Mouse (Mus musculus) limb, embryonic 14.5 days (tissue): ENCODE measurements around the gene Mob3b. TPM values are rescaled to one million over a fixed set of nuclear protein-coding genes. Genes with fewer than 3 reads are reported as not detected.

ENCODE experiments used
- ATAC-seq: fragments of 200-750 bp; cut with Nextera tagmentation; 2 replicates; pipeline ENCODE4 v1.8.0; 2017; ENCODE audit warnings: low read depth, moderate number of reproducible peaks, moderate TSS enrichment; ENCODE audit not compliant: low FRiP score
- DNase-seq: peaks from one replicate; pipeline ENCODE4 v3.0.0-alpha.2; 2015; ENCODE audit warnings: low spot score
- H3K27ac ChIP-seq: fragments of 300-500 bp; sonication (generic); replicated peaks from 2 replicates; pipeline ENCODE4 v1.5.1; 2014; ENCODE audit warnings: low read depth, mild to moderate bottlenecking, low read length, moderate library complexity, mixed read lengths
- H3K27me3 ChIP-seq: fragments of 300-500 bp; sonication (generic); 2 replicates; pipeline ENCODE4 v1.6.1; 2014; ENCODE audit warnings: low read length, mixed read lengths; ENCODE audit not compliant: control insufficient read depth, insufficient read depth
- H3K36me3 ChIP-seq: fragments of 300-500 bp; sonication (generic); 2 replicates; pipeline ENCODE4 v1.6.1; 2014; ENCODE audit warnings: mild to moderate bottlenecking, low read length, moderate library complexity, mixed read lengths; ENCODE audit not compliant: control insufficient read depth, insufficient read depth
- H3K4me1 ChIP-seq: fragments of 300-500 bp; sonication (generic); 2 replicates; pipeline ENCODE4 v1.6.1; 2014; ENCODE audit warnings: antibody characterized with exemption, low read length, mixed read lengths; ENCODE audit not compliant: control insufficient read depth, insufficient read depth
- H3K4me2 ChIP-seq: fragments of 300-500 bp; sonication (generic); replicated peaks from 2 replicates; pipeline ENCODE4 v1.6.1; 2014; ENCODE audit warnings: low read depth, mild to moderate bottlenecking, low read length, moderate library complexity; ENCODE audit not compliant: severe bottlenecking
- H3K4me3 ChIP-seq: fragments of 300-500 bp; sonication (generic); replicated peaks from 2 replicates; pipeline ENCODE4 v1.5.1; 2014; ENCODE audit warnings: low read length
- H3K9ac ChIP-seq: fragments of 300-500 bp; sonication (generic); 2 replicates; pipeline ENCODE4 v1.6.1; 2014; ENCODE audit warnings: mild to moderate bottlenecking, low read depth, low read length, moderate library complexity; ENCODE audit not compliant: severe bottlenecking
- H3K9me3 ChIP-seq: fragments of 300-500 bp; sonication (generic); 2 replicates; pipeline ENCODE4 v1.6.1; 2016; ENCODE audit warnings: low read length; ENCODE audit not compliant: control insufficient read depth
- POLR2A ChIP-seq: fragments of 200-500 bp; IDR thresholded peaks from 2 replicates; pipeline ENCODE4 v1.8.0; 2012; ENCODE audit warnings: inconsistent platforms, mild to moderate bottlenecking, moderate library complexity, borderline replicate concordance; ENCODE audit not compliant: insufficient read depth, insufficient read length; ENCODE audit errors: extremely low read depth
- WGBS: fragments of 180-500 bp; shearing (Covaris S2); extraction: QIAGEN DNeasy Blood & Tissue Kit; methylation state at CpG from one replicate; pipeline ENCODE4 v1.1.7; 2014; 5-methylcytosine and 5-hydroxymethylcytosine counted together
- polyA plus RNA-seq, 2 experiments: library from polyadenylated mRNA; depleted of rRNA in 1 of 2; stranded (reverse) in 1 of 2; unstranded in 1 of 2; fragments of >200 nt; fragmentation: Nextera tagmentation in 1 of 2; extraction: Ambion mirVana in 1 of 2; gene quantifications; 2 replicates each; pipeline versions ENCODE4 v1.2.1 to v1.2.3; 2012 to 2014

Mob3b gene
- polyA plus RNA-seq, 2 experiments, result 3.3 to 7.8 TPM

DNA sequence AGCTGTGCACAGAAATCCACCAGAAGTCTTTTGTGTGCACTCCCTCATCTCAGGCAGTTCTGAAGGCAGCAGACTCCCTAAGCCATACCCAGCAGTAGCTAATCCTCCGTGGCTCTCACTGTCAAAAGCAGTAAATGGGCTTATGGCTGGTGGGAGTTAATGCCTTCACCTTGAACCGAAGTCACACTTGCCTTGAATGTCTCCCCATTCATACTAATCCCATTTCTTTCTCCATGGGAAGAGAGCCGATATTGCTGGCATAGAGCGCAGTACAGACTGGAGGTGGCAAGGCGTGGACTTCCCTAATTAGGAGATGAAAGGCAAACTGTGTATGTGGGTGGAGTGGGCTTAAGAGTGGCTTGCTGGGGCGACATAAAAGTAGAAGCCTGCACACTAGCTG lies 41.4 kb downstream of the Mob3b start:
- Histone ChIP-seq H3K4me1 (0 out of 2 replicates have a peak, but pooled peaks cover 2% of the 10 kb centered on the region), H3K4me3 (no peak overlapping the region), H3K36me3 (no peaks in the 10 kb centered on the region), H3K9ac (no peak overlapping the region), H3K9me3 (no peaks in the 10 kb centered on the region), H3K27ac (no peak overlapping the region), H3K4me2 (no peak overlapping the region), H3K27me3 (no peaks in the 10 kb centered on the region)
- DNase-seq, result no peak
- ATAC-seq, result no peak
- 54% methylated on average over 6 of the region's 6 CpGs for WGBS
- no peak for TF ChIP-seq POLR2A

DNA sequence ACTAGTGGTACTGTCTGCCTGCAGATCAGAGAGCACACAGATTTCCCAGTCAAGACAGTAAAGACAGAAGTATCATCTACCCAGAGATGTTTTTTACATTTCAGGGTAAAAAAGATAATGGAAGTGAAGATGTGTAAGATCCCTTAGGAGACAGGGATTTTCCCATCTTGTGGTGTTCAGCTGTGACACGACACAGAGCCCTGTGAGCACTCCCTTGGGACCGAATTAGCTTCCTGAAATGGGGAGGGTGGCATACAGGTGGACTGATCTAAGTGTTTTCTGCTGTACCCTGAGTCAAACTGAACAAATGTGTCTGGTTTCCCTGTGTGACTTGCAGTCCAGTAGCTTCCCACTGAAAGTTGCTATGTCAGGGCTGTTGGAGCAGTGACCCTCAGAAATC lies 42.3 kb downstream of the Mob3b start:
- 82% methylated on average over 2 of the region's 2 CpGs for WGBS
- Histone ChIP-seq H3K4me2 (no peak overlapping the region), H3K27ac (no peak overlapping the region), H3K4me3 (no peak overlapping the region), H3K9ac (no peak overlapping the region), H3K27me3 (no peaks in the 10 kb centered on the region), H3K4me1 (0 out of 2 replicates have a peak, but pooled peaks cover 2% of the 10 kb centered on the region), H3K9me3 (no peaks in the 10 kb centered on the region), H3K36me3 (no peaks in the 10 kb centered on the region)
- ATAC-seq (no peak), DNase-seq (no peak)
- TF ChIP-seq POLR2A, result no peak

DNA sequence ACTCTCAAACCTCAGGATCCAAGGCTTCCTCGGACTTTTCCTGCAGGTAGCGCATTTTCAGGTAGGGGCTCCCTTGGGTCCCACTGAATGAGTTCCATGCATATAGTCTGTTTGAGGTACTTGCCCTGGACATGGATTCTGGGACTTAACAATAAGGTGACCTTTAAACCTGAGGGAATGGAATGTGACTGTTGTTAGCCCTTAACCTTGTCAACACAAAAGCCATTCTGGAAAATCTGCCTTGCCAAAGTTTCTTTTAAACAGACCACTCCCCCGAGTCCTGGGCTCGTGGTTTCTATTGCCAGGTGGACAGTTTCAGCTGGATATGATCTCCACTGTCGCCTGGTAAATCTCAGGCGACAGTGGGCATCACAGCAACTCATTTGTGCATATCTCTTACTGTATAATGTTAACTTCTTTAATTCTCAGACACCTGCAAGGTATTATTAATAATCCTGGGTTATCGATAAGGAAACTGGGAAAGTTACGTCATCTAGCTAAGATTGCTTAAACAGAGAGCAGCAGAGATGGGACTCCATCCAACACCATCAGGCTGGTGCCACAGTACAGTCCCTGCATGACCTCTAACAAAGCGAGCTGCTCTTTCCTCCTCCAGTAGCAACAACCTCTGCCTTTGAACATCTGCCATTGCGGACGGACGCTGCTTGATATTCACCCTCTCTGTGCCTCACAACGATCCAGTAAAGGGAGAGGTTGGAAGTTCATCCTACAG lies 43.6 kb downstream of the Mob3b start:
- WGBS, result 73% methylated on average over 13 of the region's 13 CpGs
- H3K4me2 ChIP-seq, result no peak overlapping the region
- no peak overlapping the region for H3K27ac ChIP-seq
- ATAC-seq, result no peak
- no peak overlapping the region for H3K9ac ChIP-seq
- H3K36me3 ChIP-seq, result no peaks in the 10 kb centered on the region
- TF ChIP-seq POLR2A, result no peak
- 0 out of 2 replicates have a peak, but pooled peaks cover 2% of the 10 kb centered on the region for H3K4me1 ChIP-seq
- H3K4me3 ChIP-seq, result no peak overlapping the region
- no peak for DNase-seq
- H3K27me3 ChIP-seq, result no peaks in the 10 kb centered on the region
- H3K9me3 ChIP-seq, result no peaks in the 10 kb centered on the region

DNA sequence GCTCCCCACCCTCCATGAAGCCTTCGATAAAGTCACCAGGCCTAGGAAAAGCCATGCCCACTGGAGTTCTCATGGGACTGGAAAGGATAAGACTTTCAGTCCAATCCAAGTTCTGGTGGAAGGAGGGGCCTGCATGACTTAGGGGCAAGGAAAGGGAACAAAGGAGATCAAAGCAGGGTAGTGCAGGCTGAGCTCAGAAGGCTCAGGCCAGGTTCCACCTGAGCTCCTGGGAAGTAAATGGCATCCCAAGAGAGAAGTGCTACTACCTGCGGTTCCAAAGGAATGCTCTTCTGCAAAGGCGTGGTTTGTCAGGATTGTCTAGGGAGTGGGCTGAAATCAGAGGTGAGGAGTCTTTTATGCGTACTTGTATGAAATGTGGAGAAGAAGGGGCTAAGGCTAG lies 44.8 kb downstream of the Mob3b start:
- Histone ChIP-seq H3K9ac (no peak overlapping the region), H3K27me3 (no peaks in the 10 kb centered on the region), H3K27ac (no peak overlapping the region; the same call in 1 of the 2 replicates), H3K4me3 (no peak overlapping the region), H3K4me1 (0 out of 2 replicates have a peak, but pooled peaks cover 2% of the 10 kb centered on the region), H3K36me3 (no peaks in the 10 kb centered on the region), H3K9me3 (no peaks in the 10 kb centered on the region), H3K4me2 (no peak overlapping the region)
- DNase-seq (no peak), ATAC-seq (no peak)
- TF ChIP-seq POLR2A, result no peak
- WGBS, result 80% methylated on average over 4 of the region's 4 CpGs

DNA sequence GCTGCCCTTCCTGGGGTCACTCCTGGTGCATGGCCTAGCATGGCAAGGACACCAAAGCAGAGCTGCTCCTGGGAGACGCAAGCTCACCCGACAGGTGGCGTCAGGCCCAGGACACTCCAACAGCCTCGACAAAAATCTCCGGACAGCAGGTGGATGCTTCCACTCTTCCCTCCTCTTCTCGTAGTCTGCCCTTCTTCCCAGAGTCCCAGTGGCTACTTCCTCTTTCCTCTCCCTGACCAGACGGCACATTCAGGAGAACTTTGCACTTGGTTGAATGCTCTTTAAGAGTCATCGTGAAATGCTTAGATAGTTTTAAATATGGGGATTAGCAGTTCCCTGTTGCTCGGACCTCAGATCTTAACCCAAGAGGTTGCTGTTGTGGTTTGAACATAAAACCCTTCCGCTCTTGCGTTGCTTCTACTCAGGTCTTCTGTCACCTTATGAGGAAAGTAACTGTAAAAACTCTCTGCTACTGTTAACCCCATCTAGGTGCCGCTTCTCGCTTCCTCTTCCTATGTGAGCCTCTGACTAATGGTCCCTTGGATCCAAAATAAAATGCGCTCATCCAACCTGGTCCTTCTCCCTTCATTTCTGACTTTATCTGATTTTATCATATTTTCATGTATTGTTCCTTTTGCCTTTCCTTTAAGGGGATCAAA lies 52.0 kb downstream of the Mob3b start:
- Histone ChIP-seq H3K27ac (no peak overlapping the region), H3K4me2 (no peak overlapping the region), H3K9ac (no peak overlapping the region), H3K4me1 (peaks cover 2% of the 10 kb centered on the region; the same call in 1 of the 2 replicates), H3K9me3 (no peaks in the 10 kb centered on the region), H3K36me3 (no peaks in the 10 kb centered on the region), H3K27me3 (no peaks in the 10 kb centered on the region), H3K4me3 (no peak overlapping the region)
- WGBS, result 78% methylated on average over 14 of the region's 14 CpGs
- no peak for ATAC-seq
- no peak for DNase-seq
- TF ChIP-seq POLR2A, result no peak
